Mouse (Mus musculus): ENCODE data around the gene Fam129a.

Gene Fam129a

GRCm38 (mm10) chr1:151570981-151571837 lies at the start of gene Fam129a:
Gene Fam129a, plus strand, starts transcription at chr1:151571186.
- TF ChIP-seq GATA4 (IDR thresholded peaks at IDR 0.05; ENCODE audit: insufficient replicate concordance, low read length), result no peak

- no peak for TF ChIP-seq GATA4 (IDR thresholded peaks at IDR 0.05; ENCODE audit: insufficient replicate concordance, low read length)
Measured at GRCm38 (mm10) chr1:151526701-151527100, 44.3 kb upstream of the Fam129a start.

GRCm38 (mm10) chr1:151543796-151544477 lies 27.0 kb upstream of the Fam129a start:
- no peak for TF ChIP-seq GATA4 (IDR thresholded peaks at IDR 0.05; ENCODE audit: insufficient replicate concordance, low read length)

DNA sequence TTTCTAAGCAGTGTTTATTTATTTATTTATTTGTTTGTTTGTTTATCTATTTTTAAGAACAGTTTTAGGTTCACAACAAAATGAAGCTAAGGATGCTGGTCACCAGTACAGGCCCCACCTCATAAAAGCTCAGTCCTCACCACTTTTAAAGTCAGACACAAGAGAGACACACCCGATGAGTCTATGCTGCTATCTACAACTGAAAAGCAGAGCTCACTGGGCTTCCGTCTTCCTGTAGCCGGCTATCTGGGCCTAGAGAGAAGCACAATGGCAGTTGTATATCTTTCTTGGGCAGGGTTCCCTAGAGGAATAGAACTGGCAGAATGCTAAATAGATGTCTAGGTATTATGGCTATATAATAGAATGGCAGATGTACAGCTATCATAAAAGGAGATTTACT lies 26.4 kb upstream of the Fam129a start:
- no peak for TF ChIP-seq GATA4 (IDR thresholded peaks at IDR 0.05; ENCODE audit: insufficient replicate concordance, low read length)

DNA sequence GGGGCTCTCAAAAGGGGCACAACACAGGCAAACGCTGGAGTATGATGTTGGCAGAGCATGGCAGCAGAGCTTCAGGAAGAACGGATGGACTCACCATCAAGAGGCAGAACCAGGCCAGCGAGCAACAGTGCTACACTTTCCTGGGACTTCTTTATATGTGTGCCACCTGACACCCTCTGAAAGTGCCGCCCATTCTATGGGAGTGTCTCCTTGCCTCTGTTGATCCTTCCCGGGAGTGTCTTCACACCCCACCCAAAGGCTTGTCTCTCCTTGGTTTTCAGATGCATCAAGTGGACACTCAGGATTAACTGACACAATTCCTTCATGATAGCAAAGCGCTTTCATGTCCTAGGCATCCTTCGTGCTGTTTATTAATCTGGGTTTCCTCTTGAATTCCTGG lies 25.4 kb upstream of the Fam129a start:
- no peak for TF ChIP-seq GATA4 (IDR thresholded peaks at IDR 0.05; ENCODE audit: insufficient replicate concordance, low read length)

DNA sequence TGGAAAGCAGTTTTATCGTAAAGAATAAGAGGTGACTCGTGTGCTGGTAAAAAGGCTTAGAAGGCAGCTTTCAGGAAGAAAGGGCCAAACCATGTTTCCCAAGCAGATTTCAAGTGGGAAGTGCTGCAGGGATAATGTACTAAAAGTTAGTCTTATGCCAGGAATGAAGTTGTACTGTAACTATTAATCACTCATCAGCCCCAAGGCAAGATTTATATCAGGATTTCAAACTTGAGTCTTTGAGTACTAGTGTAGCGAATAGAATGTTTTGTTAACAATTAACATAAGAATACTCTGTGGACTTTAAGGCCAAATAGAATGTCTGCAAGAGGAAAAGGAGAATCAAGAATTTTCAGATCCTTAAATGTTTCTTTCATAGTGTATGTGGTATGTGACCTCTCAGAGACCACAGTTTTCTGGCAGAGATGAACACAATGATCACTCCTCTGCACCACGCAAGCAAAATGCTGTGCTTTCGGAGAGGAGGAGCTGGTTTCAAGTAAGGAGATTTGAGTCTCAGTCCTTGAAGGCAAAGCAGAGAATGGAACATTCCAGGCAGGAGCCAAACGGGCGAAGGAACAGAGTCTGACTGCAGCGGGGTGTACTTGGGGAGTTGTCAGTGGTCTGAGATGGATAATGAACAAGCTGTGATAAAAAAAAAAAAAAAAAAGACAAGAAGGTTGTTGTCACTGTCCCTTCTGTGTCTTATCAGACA lies 21.9 kb upstream of the Fam129a start:
- TF ChIP-seq GATA4 (IDR thresholded peaks at IDR 0.05; ENCODE audit: insufficient replicate concordance, low read length), result no peak

DNA sequence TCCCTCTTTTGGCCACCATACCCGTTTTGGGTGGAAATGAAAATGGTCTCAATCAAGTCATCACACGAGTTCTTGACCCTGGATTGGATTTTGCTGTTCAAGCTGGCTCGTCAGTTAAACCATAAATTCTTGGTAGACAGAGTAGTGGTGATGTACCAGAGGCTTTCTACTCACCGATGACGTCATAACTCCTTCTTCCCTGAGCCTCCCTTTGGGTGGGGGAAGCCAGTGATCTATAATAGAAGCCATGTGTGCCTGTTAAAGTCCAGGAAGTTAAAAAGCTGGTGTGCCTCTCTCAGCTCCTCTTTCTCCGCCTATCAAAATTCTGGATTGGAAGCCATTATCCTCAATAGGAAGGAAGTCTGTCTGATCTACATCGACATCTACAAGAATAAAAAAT lies 21.2 kb upstream of the Fam129a start:
- TF ChIP-seq GATA4 (IDR thresholded peaks at IDR 0.05; ENCODE audit: insufficient replicate concordance, low read length), result no peak

DNA sequence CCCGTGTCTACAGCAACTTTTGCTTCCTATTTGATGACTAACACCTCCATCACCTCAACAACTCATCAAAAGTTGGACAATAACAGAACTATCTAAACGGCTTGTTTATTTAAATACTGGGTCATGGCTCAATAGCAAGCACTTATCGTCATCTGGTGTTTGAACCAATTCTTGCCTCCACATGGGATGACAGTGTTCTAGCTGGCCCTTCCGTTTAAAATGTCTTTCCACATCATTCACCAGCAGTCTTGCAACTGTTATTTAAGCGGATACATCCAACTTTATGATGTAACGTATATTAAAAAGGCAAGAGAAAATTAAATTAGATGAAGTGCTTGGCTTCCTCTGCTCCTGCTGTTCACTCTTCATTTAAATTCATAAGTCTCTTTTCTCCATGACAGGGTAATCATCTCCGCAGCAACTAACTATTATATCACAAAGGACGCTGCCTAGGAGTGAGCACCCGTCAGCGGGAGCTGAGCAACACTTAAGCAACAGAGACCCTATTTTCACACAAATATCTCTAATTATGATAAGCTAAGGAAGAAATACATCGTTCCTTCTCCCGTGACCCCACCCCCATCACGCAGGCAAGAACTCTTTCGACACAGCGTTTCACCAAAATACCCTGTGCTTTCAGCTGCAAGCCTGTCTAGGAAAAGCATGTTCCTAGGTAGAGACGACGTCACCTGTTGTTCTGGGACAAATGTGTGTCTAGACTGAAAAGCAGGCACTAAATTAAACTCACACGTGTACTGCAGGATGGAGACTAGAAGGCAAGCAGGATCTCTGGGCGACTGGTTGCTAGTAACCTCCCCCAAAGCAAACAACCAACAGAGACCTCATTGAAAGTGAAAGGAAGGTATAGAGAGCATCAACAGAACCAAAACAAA lies 20.2 kb upstream of the Fam129a start:
- TF ChIP-seq GATA4 (IDR thresholded peaks at IDR 0.05; ENCODE audit: insufficient replicate concordance, low read length), result no peak

- TF ChIP-seq GATA4 (IDR thresholded peaks at IDR 0.05; ENCODE audit: insufficient replicate concordance, low read length), result no peak
Measured at GRCm38 (mm10) chr1:151560536-151560935, 10.4 kb upstream of the Fam129a start.

- TF ChIP-seq GATA4 (IDR thresholded peaks at IDR 0.05; ENCODE audit: insufficient replicate concordance, low read length), result no peak
Measured at GRCm38 (mm10) chr1:151563401-151563800, 7.6 kb upstream of the Fam129a start.

- TF ChIP-seq GATA4 (IDR thresholded peaks at IDR 0.05; ENCODE audit: insufficient replicate concordance, low read length), result no peak
Measured at GRCm38 (mm10) chr1:151563893-151564292, 7.1 kb upstream of the Fam129a start.

GRCm38 (mm10) chr1:151564377-151564776 lies 6.6 kb upstream of the Fam129a start:
- no peak for TF ChIP-seq GATA4 (IDR thresholded peaks at IDR 0.05; ENCODE audit: insufficient replicate concordance, low read length)

DNA sequence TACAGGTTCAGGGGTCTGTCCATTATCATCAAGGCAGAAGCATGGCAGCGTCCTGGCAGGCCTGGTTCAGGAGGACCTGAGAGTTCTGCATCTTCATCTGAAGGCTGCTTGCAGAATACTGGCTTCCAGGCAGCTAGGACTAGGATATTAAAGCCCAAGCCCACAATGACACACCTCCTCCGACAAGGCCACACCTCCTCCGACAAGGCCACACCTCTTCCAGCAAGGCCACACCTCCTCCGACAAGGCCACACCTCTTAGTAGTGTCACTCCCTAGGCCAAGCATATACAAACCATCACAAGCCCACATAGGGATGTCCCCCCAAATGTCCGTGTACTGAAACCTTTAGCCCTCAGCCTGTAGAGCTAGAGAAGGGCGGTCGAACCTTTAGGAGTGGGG lies 2.3 kb upstream of the Fam129a start:
- TF ChIP-seq GATA4 (IDR thresholded peaks at IDR 0.05; ENCODE audit: insufficient replicate concordance, low read length), result no peak

GRCm38 (mm10) chr1:151571838-151572578 lies 1.0 kb downstream of the Fam129a start:
- no peak for TF ChIP-seq GATA4 (IDR thresholded peaks at IDR 0.05; ENCODE audit: insufficient replicate concordance, low read length)

Data from liver, adult (tissue).